Mouse (Mus musculus) forebrain, embryonic 13.5 days (tissue): Measurements from ENCODE around the gene Sobp. TPM values are rescaled to one million over a fixed set of nuclear protein-coding genes. Genes with fewer than 3 reads are reported as not detected.

Source experiments
- ATAC-seq: fragments of 200-750 bp; cut with Nextera tagmentation; 2 replicates; pipeline ENCODE4 v1.8.0; 2017
- H3K27ac ChIP-seq: fragments of 300-500 bp; sonication (generic); 2 replicates; pipeline ENCODE4 v1.5.1; 2015; ENCODE audit warnings: inconsistent platforms, mild to moderate bottlenecking, moderate library complexity
- H3K27me3 ChIP-seq: fragments of 300-500 bp; sonication (generic); 2 replicates; pipeline ENCODE4 v1.6.1; 2015; ENCODE audit warnings: mild to moderate bottlenecking, inconsistent platforms
- H3K36me3 ChIP-seq: fragments of 300-500 bp; sonication (generic); 2 replicates; pipeline ENCODE4 v1.6.1; 2015; ENCODE audit warnings: mild to moderate bottlenecking, inconsistent platforms; ENCODE audit not compliant: poor library complexity, severe bottlenecking
- H3K4me1 ChIP-seq: fragments of 300-500 bp; sonication (generic); 2 replicates; pipeline ENCODE4 v1.6.1; 2015; ENCODE audit warnings: inconsistent platforms
- H3K4me2 ChIP-seq: fragments of 300-500 bp; sonication (generic); 2 replicates; pipeline ENCODE4 v1.6.1; 2015; ENCODE audit warnings: inconsistent platforms, mild to moderate bottlenecking, moderate library complexity
- H3K4me3 ChIP-seq: fragments of 300-500 bp; sonication (generic); 2 replicates; pipeline ENCODE4 v1.5.1; 2015; ENCODE audit warnings: mild to moderate bottlenecking, inconsistent platforms
- H3K9ac ChIP-seq: fragments of 300-500 bp; sonication (generic); 2 replicates; pipeline ENCODE4 v1.6.1; 2015; ENCODE audit warnings: mild to moderate bottlenecking, inconsistent platforms
- H3K9me3 ChIP-seq: fragments of 300-500 bp; sonication (generic); replicated peaks from 2 replicates; pipeline ENCODE4 v1.6.1; 2016; ENCODE audit warnings: inconsistent platforms
- WGBS: fragments of 180-500 bp; shearing (Covaris S2); methylation state at CpG from one replicate; pipeline ENCODE4 v1.1.7; 2015; 5-methylcytosine and 5-hydroxymethylcytosine counted together
- polyA plus RNA-seq: library from polyadenylated mRNA; unstranded; fragments of >200 nt; fragmentation: Nextera tagmentation; extraction: Ambion mirVana; gene quantifications from 2 replicates; pipeline ENCODE4 v1.2.1, GENCODE M21; 2015

The Sobp gene
- polyA plus RNA-seq, 1 experiment from 2014 or later, result 9.3 TPM

DNA sequence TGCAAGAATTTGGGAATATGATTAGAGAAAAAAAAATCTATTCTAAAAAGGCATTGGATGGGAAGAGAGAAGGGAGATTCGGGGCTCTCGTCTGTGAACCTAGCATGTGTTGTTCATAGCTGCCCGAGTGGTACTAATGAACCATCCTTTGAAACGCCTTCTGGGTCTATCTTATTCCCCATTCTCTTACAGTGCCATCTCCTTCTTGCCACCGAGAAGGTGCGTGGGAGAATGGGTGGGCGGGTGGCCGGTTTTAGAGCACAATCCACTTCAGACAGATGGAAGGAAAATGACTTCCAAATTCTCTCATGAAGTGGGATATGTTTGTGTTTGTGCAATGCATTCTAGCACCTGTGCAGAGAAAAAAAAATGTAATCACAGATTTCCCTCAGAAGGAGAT lies 67.7 kb downstream of the Sobp start:
- H3K27ac ChIP-seq, result peak overlapping the region; percentile 80
- H3K36me3 ChIP-seq, result no peaks in the 10 kb centered on the region
- ATAC-seq, result 0 out of 2 replicates have a peak, but pooled peaks have one; percentile 14
- no peaks in the 10 kb centered on the region for H3K27me3 ChIP-seq
- peaks cover 50% of the 10 kb centered on the region for H3K4me1 ChIP-seq
- no peaks in the 10 kb centered on the region for H3K9me3 ChIP-seq
- peak overlapping the region; percentile 5; the same call in 1 of the 2 replicates for H3K4me2 ChIP-seq
- H3K4me3 ChIP-seq, result no peak overlapping the region
- WGBS, result 47% methylated on average over 8 of the region's 8 CpGs
- H3K9ac ChIP-seq, result no peak overlapping the region; the same call in 1 of the 2 replicates

DNA sequence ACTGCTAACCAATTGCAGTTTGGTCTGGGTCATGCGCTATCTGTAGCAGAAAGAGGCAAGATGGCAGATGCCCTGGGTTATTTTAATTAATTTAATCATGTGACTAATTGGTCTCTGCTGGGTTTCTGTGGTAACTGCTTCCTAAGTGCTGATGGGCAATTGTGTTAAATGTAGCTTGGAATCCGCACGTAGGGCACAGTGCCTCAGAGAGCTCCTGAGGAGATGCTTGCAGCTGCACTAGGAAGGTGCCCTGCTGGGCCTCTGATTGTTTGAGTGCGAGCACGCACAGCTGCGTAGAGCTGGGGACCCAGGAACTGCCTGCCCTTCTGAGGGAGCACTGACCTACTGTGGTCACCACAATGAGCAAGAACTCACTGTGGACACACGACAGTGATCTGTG lies 68.1 kb downstream of the Sobp start:
- H3K36me3 ChIP-seq, result no peaks in the 10 kb centered on the region
- H3K4me3 ChIP-seq, result no peak overlapping the region
- H3K4me1 ChIP-seq, result peaks cover 54% of the 10 kb centered on the region
- 13% methylated on average over 7 of the region's 7 CpGs for WGBS
- H3K9me3 ChIP-seq, result no peaks in the 10 kb centered on the region
- H3K27me3 ChIP-seq, result no peaks in the 10 kb centered on the region
- peak overlapping the region; percentile 80 for H3K27ac ChIP-seq
- H3K4me2 ChIP-seq, result peak overlapping the region; percentile 5; the same call in 1 of the 2 replicates
- peak; percentile 79 for ATAC-seq
- H3K9ac ChIP-seq, result peak overlapping the region; percentile 1; the same call in 1 of the 2 replicates

DNA sequence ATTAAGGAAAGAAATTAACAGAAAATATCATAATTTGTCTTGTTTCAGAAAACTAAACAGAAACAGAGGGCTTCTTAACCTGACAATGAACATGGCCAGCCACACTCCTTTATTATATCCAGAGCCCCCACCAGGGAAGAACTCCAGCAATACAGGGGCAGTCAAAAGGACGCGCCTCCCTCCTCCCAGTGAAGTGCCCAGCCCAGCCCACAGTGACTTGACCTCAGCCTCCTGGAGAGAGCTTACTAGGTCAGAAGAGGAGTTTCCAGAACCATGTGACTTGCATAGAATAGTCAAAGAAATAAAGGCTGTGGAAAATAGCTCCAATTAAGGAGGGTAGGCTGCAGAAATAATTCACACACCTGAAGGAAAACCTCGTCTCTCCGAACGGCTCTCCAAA lies 73.8 kb downstream of the Sobp start:
- no peaks in the 10 kb centered on the region for H3K27me3 ChIP-seq
- peak overlapping the region; percentile 69 for H3K27ac ChIP-seq
- H3K9ac ChIP-seq, result no peak overlapping the region
- peak overlapping the region; percentile 5; the same call in 1 of the 2 replicates for H3K4me2 ChIP-seq
- 10% methylated on average over 5 of the region's 5 CpGs for WGBS
- H3K36me3 ChIP-seq, result no peaks in the 10 kb centered on the region
- peak; percentile 36; the same call in 1 of the 2 replicates for ATAC-seq
- H3K4me1 ChIP-seq, result peaks cover 80% of the 10 kb centered on the region
- no peaks in the 10 kb centered on the region for H3K9me3 ChIP-seq
- H3K4me3 ChIP-seq, result no peak overlapping the region

DNA sequence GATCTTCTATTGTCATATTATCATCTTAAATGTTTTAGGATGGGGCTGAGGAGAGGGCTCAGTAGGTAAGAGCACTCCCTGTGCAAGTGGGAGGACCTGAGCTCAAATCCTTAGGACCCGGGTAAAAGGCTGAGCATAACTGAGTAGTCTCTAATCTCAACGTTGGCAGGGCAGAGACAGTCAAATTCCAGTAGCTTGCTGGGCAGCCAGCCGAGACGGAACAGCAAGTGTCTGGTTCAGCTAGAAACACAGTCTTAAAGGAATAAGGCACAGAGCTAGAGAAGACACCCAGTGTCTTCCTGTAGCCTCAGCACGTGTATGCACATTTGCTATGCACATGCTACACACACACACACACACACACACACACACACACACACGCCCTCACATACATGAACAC lies 75.1 kb downstream of the Sobp start:
- H3K27ac ChIP-seq, result no peak overlapping the region
- H3K4me1 ChIP-seq, result peaks cover 87% of the 10 kb centered on the region
- H3K9ac ChIP-seq, result no peak overlapping the region
- H3K4me2 ChIP-seq, result no peak overlapping the region
- H3K27me3 ChIP-seq, result no peaks in the 10 kb centered on the region
- H3K36me3 ChIP-seq, result no peaks in the 10 kb centered on the region
- H3K4me3 ChIP-seq, result no peak overlapping the region
- H3K9me3 ChIP-seq, result no peaks in the 10 kb centered on the region
- 59% methylated on average over 6 of the region's 6 CpGs for WGBS
- ATAC-seq, result no peak

DNA sequence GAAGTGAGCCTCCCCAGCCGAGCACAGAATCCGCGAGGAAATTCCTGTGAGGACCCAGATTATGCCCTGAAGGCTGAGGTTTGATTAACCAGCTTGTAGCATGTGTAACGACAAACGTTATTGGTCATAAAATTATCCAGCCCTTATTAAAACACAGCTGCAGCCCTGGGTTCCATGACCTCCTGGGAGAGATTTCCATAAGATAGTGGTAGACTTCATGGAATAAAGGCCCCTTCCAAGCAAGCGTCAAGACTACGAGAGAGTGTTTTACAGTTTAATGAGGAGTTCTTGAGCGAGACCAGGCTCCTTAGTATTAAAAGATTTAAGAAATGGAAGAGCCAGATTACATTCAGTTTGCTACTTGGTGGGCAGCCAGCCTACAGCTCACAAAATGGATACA lies 76.6 kb downstream of the Sobp start:
- no peak overlapping the region for H3K4me3 ChIP-seq
- 60% methylated on average over 8 of the region's 8 CpGs for WGBS
- H3K27me3 ChIP-seq, result no peaks in the 10 kb centered on the region
- no peaks in the 10 kb centered on the region for H3K9me3 ChIP-seq
- no peaks in the 10 kb centered on the region for H3K36me3 ChIP-seq
- no peak overlapping the region for H3K27ac ChIP-seq
- H3K9ac ChIP-seq, result no peak overlapping the region
- peaks cover 83% of the 10 kb centered on the region for H3K4me1 ChIP-seq
- no peak for ATAC-seq
- no peak overlapping the region for H3K4me2 ChIP-seq

DNA sequence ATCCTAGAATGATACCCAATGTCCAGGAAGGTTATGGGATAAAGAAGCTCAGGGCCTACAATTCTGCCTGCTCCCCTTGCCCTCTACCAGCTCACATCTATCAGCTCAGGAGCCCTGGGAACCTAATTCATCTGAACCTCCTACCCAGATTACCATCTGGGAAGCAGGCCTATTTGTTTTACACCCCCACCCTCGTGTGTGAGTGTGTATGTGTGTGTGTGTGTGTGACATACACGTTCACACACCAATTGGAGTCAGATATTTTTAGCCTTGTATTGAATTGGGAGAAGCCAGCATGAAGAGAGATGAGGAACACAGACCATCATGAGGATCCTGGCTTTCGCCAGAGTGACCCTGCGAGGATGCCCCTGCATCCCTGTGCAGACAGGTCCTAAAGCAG lies 77.7 kb downstream of the Sobp start:
- no peak for ATAC-seq
- no peak overlapping the region for H3K27ac ChIP-seq
- 82% methylated on average over 4 of the region's 4 CpGs for WGBS
- no peak overlapping the region for H3K4me3 ChIP-seq
- no peaks in the 10 kb centered on the region for H3K36me3 ChIP-seq
- H3K4me1 ChIP-seq, result peaks cover 82% of the 10 kb centered on the region
- H3K9me3 ChIP-seq, result no peaks in the 10 kb centered on the region
- no peak overlapping the region for H3K9ac ChIP-seq
- H3K4me2 ChIP-seq, result no peak overlapping the region
- no peaks in the 10 kb centered on the region for H3K27me3 ChIP-seq

DNA sequence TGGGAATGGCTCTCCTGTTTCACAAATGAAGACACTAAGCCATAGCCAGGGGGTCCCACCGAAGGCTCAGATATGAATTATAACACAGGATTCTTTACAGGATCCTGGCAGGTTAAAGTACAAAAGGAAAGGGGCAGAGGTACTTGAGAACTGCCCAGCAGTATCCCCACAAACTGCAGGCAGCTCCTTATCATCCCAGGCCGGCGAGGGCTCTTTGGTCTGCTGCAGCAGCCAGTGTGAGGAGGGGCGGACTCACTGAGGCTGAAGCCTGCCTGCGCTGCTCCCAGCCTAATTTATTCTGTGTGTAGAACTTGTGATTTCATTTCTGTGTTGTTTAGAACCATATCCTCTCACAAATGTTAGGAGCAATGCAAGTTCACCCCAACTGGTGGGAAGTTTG lies 79.8 kb downstream of the Sobp start:
- H3K9ac ChIP-seq, result peak overlapping the region; percentile 21; the same call in 1 of the 2 replicates
- H3K27me3 ChIP-seq, result no peaks in the 10 kb centered on the region
- no peaks in the 10 kb centered on the region for H3K9me3 ChIP-seq
- H3K4me1 ChIP-seq, result peaks cover 71% of the 10 kb centered on the region
- no peak overlapping the region for H3K27ac ChIP-seq
- no peaks in the 10 kb centered on the region for H3K36me3 ChIP-seq
- H3K4me3 ChIP-seq, result no peak overlapping the region
- no peak overlapping the region for H3K4me2 ChIP-seq
- no peak; the same call in 1 of the 2 replicates for ATAC-seq
- WGBS, result 18% methylated on average over 5 of the region's 5 CpGs

DNA sequence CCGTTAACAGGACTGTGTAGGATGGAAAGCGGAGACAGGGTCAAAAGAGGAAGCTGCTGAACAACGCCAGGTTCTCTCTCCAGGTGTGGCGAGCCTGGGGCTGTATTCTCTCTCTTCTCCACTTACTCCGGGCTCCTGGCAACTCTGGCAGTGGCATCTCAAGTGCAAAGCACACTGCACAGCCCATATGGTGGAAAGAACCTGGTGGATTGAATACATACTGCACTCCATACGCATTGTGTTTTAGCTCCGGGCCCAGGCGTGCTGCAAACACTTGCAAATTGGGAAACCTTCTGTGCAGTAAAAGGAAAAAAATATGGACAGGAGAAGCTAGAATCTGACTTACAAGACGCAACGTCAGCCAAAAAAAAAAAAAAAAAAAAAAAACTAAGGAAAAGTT lies 80.9 kb downstream of the Sobp start:
- peaks cover 7% of the 10 kb centered on the region; the same call in 1 of the 2 replicates for H3K36me3 ChIP-seq
- ATAC-seq, result peak; percentile 62
- H3K4me1 ChIP-seq, result peaks cover 66% of the 10 kb centered on the region
- 0 out of 2 replicates have a peak overlapping the region, but pooled peaks have one; percentile 21 for H3K9ac ChIP-seq
- no peaks in the 10 kb centered on the region; the same call in 1 of the 2 replicates for H3K9me3 ChIP-seq
- H3K27ac ChIP-seq, result peak overlapping the region; percentile 19
- no peak overlapping the region for H3K4me3 ChIP-seq
- WGBS, result 69% methylated on average over 10 of the region's 10 CpGs
- H3K27me3 ChIP-seq, result no peaks in the 10 kb centered on the region
- H3K4me2 ChIP-seq, result no peak overlapping the region

DNA sequence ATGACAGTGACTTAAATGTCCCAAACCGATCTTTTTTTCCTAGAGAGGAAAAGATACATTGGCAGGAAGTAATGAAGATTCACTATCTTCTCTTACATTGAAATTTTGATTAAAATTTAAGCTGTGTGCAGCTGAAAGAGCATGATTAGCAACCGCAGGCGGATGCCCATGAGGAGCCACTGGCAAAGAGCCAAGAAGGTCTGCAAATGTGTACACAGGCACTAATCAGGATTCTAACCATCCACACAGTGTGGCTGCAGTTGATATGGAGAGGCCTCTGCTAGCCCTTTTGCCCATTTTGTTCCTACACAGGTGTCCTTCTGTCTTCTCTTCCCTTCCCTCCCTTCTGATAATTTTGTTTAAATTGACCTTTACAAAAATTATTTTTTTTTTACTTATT lies 84.3 kb downstream of the Sobp start:
- H3K4me1 ChIP-seq, result peaks cover 40% of the 10 kb centered on the region
- H3K4me2 ChIP-seq, result no peak overlapping the region
- no peak overlapping the region for H3K9ac ChIP-seq
- no peak for ATAC-seq
- no peaks in the 10 kb centered on the region; the same call in 1 of the 2 replicates for H3K9me3 ChIP-seq
- H3K27me3 ChIP-seq, result no peaks in the 10 kb centered on the region
- H3K4me3 ChIP-seq, result no peak overlapping the region
- H3K27ac ChIP-seq, result no peak overlapping the region
- WGBS, result 52% methylated on average over 3 of the region's 3 CpGs
- H3K36me3 ChIP-seq, result peaks cover 13% of the 10 kb centered on the region; the same call in 1 of the 2 replicates

DNA sequence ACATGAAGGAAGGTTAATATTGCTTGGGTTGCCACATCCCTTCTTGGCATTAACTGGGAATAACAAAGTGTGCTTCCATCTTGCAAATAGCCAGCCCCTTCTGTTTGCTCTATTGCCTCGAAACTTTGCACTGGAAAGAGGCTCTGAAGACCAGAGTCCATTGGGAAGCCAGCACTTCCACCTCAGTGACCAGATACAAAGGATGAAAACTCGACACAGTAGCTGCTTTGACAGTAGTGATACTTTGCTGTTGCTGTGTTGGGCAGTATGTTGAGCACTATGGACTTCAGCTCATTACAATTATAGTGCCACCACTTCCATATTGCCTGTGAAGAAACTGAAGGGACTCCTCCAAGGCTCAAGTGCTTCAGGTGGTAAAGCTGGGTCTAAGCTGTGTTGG lies 86.9 kb downstream of the Sobp start:
- Histone ChIP-seq H3K4me1 (peaks cover 45% of the 10 kb centered on the region), H3K27ac (no peak overlapping the region)

DNA sequence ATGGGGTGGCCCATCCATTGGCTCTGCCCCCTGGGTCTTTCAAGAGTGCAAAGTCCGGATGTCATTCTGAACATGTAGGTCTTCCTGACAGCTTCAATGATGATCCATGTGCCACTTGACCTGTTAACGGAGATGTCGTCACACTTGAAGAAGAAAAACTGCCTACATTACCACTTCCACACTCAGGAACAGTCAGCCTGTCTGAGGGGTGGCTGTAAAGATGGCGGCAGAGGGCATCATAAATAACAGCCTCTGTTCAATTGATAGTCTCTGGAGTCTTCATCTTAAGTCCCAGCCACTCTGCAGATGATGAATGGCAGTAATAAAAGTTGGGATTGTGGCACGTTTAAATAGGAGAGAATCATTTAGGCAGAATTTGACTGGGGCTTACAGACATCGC lies 87.4 kb downstream of the Sobp start:
- Histone ChIP-seq H3K4me3 (no peak overlapping the region), H3K36me3 (peaks cover 13% of the 10 kb centered on the region; the same call in 1 of the 2 replicates), H3K27ac (no peak overlapping the region), H3K27me3 (no peaks in the 10 kb centered on the region), H3K9me3 (no peaks in the 10 kb centered on the region; the same call in 1 of the 2 replicates), H3K4me2 (no peak overlapping the region), H3K9ac (no peak overlapping the region), H3K4me1 (peaks cover 42% of the 10 kb centered on the region)
- no peak for ATAC-seq
- WGBS, result 90% methylated on average over 6 of the region's 6 CpGs

More for the DNA sequence above, 86.9 kb downstream of the Sobp start:
- no peaks in the 10 kb centered on the region for H3K27me3 ChIP-seq
- no peak overlapping the region for H3K9ac ChIP-seq
- 28% methylated on average over 2 of the region's 2 CpGs for WGBS
- no peak overlapping the region for H3K4me2 ChIP-seq
- H3K9me3 ChIP-seq, result no peaks in the 10 kb centered on the region; the same call in 1 of the 2 replicates
- peaks cover 13% of the 10 kb centered on the region; the same call in 1 of the 2 replicates for H3K36me3 ChIP-seq
- no peak overlapping the region for H3K4me3 ChIP-seq
- no peak for ATAC-seq

DNA sequence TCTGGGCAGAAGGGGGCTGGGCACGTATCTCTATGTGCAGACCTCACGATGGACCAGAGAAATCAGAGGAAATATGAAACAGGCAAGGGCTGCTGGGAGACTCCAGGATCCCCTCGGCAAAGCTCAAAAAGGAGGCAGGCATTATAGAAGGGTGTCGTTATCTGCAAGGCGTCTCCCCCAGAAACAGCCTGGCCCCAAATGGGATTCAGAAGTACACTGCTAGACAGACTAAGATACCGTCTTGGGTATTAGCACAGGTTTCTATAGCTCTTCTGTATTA lies 90.3 kb downstream of the Sobp start:
- Histone ChIP-seq H3K4me3 (no peak overlapping the region), H3K27ac (peak overlapping the region; percentile 80), H3K4me1 (peaks cover 36% of the 10 kb centered on the region), H3K9ac (0 out of 2 replicates have a peak overlapping the region, but pooled peaks have one; percentile 45), H3K36me3 (peaks cover 12% of the 10 kb centered on the region; the same call in 1 of the 2 replicates), H3K4me2 (peak overlapping the region; percentile 26), H3K27me3 (no peaks in the 10 kb centered on the region), H3K9me3 (no peaks in the 10 kb centered on the region; the same call in 1 of the 2 replicates)
- peak; percentile 20 for ATAC-seq
- WGBS, result 4% methylated on average over 6 of the region's 6 CpGs
